Mouse (Mus musculus) adrenal gland, adult 2 months (tissue): ENCODE measurements around the gene Tbx18. TPM values are rescaled to one million over a fixed set of nuclear protein-coding genes. Genes with fewer than 3 reads are reported as not detected.

ENCODE experiments used
- DNase-seq: peaks from one replicate; pipeline ENCODE4 v3.0.0; 2021
- polyA plus RNA-seq: library from polyadenylated mRNA; depleted of rRNA; stranded (reverse); fragments of >200 nt; gene quantifications from 2 replicates; pipeline ENCODE4 v1.2.3, GENCODE M21; 2012
- total RNA-seq, 2 experiments: library from RNA; stranded (reverse); gene quantifications; 2 replicates each; pipeline ENCODE4 v1.2.3; 2021

The Tbx18 gene
- total and polyA plus RNA-seq, 3 experiments = 0.72 to 2.2 (median 0.89) TPM

DNA sequence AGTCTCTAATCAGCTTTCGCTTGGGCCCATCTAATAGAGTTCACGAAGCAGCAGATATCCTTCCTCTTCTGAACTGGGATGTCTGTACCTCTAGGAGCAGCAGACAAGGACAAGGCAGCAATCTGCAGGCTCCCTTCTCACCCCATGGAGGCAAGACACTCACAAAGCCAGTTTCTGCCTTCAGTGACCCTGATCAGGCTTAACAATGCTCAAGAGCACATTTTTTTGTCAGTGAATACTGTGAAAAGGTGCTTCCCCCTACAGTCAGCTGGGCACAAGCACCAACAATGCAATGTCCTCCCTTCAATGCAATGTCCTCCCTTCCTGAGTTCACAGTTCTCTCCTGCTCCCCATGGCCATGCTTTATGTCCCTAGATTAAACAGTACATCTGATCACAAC lies 9.3 kb downstream of the Tbx18 start:
- no peak for DNase-seq

GRCm38 (mm10) chr9:87710360-87710759 lies 20.7 kb downstream of the Tbx18 start:
- no peak for DNase-seq

DNA sequence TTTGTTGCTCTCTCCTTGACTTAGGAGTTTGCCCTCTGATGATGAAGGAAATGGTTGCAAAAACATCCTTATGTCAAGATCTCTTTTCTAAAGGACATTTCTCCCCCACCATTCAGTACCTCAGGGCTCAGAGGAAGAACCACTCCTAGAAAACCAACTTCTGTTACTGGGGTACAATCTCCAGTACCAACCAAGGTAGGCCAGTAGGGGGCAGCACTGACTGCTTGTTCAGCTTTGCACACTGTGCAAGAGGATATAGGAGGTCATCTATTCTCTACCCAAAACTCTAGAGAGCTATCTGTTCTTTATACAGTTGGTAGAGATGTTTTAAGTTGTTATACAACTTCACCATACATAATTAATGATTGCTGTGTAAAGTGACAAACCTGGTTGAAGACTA lies 22.9 kb downstream of the Tbx18 start:
- peak; percentile 56 for DNase-seq

GRCm38 (mm10) chr9:87702267-87702666 lies 28.8 kb downstream of the Tbx18 start:
- no peak for DNase-seq

- no peak for DNase-seq
These were observed 44.1 kb downstream of the Tbx18 start for GRCm38 (mm10) chr9:87686981-87687380.

DNA sequence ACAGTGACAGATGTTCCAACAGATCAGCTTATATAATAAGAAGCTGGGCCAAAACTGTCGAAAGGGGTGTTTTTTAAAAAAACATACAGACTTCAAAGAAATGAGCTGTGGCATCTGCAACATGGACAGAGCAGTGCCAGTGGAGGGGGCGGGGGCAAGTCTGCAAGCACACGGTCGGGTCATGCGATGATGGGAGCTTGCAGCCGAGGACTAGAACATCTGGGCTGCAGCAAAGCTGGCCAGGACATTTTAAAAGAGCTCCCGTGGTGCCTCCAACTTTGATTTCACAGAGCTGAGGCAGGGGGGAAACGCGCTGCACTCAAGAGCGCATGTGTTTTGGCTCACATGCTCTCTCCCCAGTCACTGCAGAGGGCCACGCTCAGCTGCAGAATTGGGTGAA lies 48.8 kb downstream of the Tbx18 start:
- DNase-seq = no peak
